Mouse (Mus musculus) spleen, adult 18-20 months (tissue): ENCODE results near the gene Methig1.
"Not testable (repeated sequence)": the region's sequence is repeated elsewhere in the genome, so short reads cannot be mapped to it uniquely, and the experiment has no call there.

ENCODE experiments used
- DNase-seq, 2 experiments: peaks; one replicate each; pipeline ENCODE4 v3.0.0; 2022; ENCODE audit warnings: mixed read lengths in 2 of 2

The Methig1 gene

GRCm38 (mm10) chr15:100401811-100402210, 48.9 kb downstream of the Methig1 start:
- no peak for DNase-seq

GRCm38 (mm10) chr15:100402347-100402746, 49.4 kb downstream of the Methig1 start:
- DNase-seq, result no peak

GRCm38 (mm10) chr15:100402798-100403197, 49.8 kb downstream of the Methig1 start:
- DNase-seq, result no peak

GRCm38 (mm10) chr15:100403318-100404000, 50.5 kb downstream of the Methig1 start:
- DNase-seq, result no peak

GRCm38 (mm10) chr15:100406088-100406487, 53.1 kb downstream of the Methig1 start:
- DNase-seq, result no peak

GRCm38 (mm10) chr15:100410918-100411672, 58.1 kb downstream of the Methig1 start:
- DNase-seq, result no peak

GRCm38 (mm10) chr15:100411731-100412130, 58.8 kb downstream of the Methig1 start:
- no peak for DNase-seq

GRCm38 (mm10) chr15:100413306-100413705, 60.4 kb downstream of the Methig1 start:
- no peak for DNase-seq

GRCm38 (mm10) chr15:100414011-100414410, 61.1 kb downstream of the Methig1 start:
- DNase-seq, result no peak

- no peak for DNase-seq
These were observed 62.0 kb downstream of the Methig1 start for GRCm38 (mm10) chr15:100414942-100415341.

- no peak for DNase-seq
These were observed 62.7 kb downstream of the Methig1 start for GRCm38 (mm10) chr15:100415684-100416083.

GRCm38 (mm10) chr15:100417854-100418450, 65.0 kb downstream of the Methig1 start:
- no peak for DNase-seq

- DNase-seq, result no peak
These were observed 66.4 kb downstream of the Methig1 start for GRCm38 (mm10) chr15:100419311-100419710.

- no peak for DNase-seq
These were observed 67.2 kb downstream of the Methig1 start for GRCm38 (mm10) chr15:100419901-100420745.

GRCm38 (mm10) chr15:100421059-100421757, 68.3 kb downstream of the Methig1 start:
- DNase-seq, result no peak

GRCm38 (mm10) chr15:100421758-100422197, 68.8 kb downstream of the Methig1 start, which contains the start of gene Gm5475:
Gene Gm5475 (plus strand): TSS chr15:100422147.
- not testable (repeated sequence) for DNase-seq

- DNase-seq, result no peak
These were observed 69.5 kb downstream of the Methig1 start for GRCm38 (mm10) chr15:100422476-100422875.

- DNase-seq, result peak; percentile 90 to 92
These were observed 70.2 kb downstream of the Methig1 start for GRCm38 (mm10) chr15:100422899-100423860.

GRCm38 (mm10) chr15:100423916-100424315, 71.0 kb downstream of the Methig1 start:
- DNase-seq, result no peak

- DNase-seq, result no peak
These were observed 71.6 kb downstream of the Methig1 start, which contains the start of gene Slc11a2 for GRCm38 (mm10) chr15:100424396-100425122. Gene Slc11a2 (minus strand): TSS chr15:100425072.
